Mouse (Mus musculus) midbrain, embryonic 14.5 days (tissue): ENCODE results near the gene Gm21870. TPM values are rescaled to one million over a fixed set of nuclear protein-coding genes. Genes with fewer than 3 reads are reported as not detected.
"Not testable (repeated sequence)": the region's sequence is repeated elsewhere in the genome, so short reads cannot be mapped to it uniquely, and the experiment has no call there.

Experiments used
- ATAC-seq: fragments of 200-750 bp; cut with Nextera tagmentation; 2 replicates; pipeline ENCODE4 v1.8.0; 2017; ENCODE audit warnings: moderate number of reproducible peaks, moderate library complexity; ENCODE audit not compliant: low FRiP score, low TSS enrichment
- DNase-seq: peaks from one replicate; pipeline ENCODE4 v3.0.0-alpha.2; 2015
- H3K27ac ChIP-seq: fragments of 300-500 bp; sonication (generic); replicated peaks from 2 replicates; pipeline ENCODE4 v1.5.1; 2014; ENCODE audit warnings: mild to moderate bottlenecking, low read depth, low read length, moderate library complexity
- H3K27me3 ChIP-seq: fragments of 300-500 bp; sonication (generic); 2 replicates; pipeline ENCODE4 v1.6.1; 2014; ENCODE audit warnings: low read length, control low read depth, mixed read lengths; ENCODE audit not compliant: control insufficient read depth, insufficient read depth
- H3K36me3 ChIP-seq: fragments of 300-500 bp; sonication (generic); 2 replicates; pipeline ENCODE4 v1.6.1; 2014; ENCODE audit warnings: low read length, control low read depth; ENCODE audit not compliant: control insufficient read depth, insufficient read depth
- H3K4me1 ChIP-seq: fragments of 300-500 bp; sonication (generic); 2 replicates; pipeline ENCODE4 v1.6.1; 2014; ENCODE audit warnings: mild to moderate bottlenecking, antibody characterized with exemption, low read length, control low read depth; ENCODE audit not compliant: control insufficient read depth, insufficient read depth
- H3K4me2 ChIP-seq: fragments of 300-500 bp; sonication (generic); 2 replicates; pipeline ENCODE4 v1.6.1; 2014; ENCODE audit warnings: mild to moderate bottlenecking, low read length, moderate library complexity
- H3K4me3 ChIP-seq: fragments of 300-500 bp; sonication (generic); replicated peaks from 2 replicates; pipeline ENCODE4 v1.5.1; 2014; ENCODE audit warnings: low read depth, low read length
- H3K9ac ChIP-seq: fragments of 300-500 bp; sonication (generic); replicated peaks from 2 replicates; pipeline ENCODE4 v1.6.1; 2014; ENCODE audit warnings: mild to moderate bottlenecking, low read length, moderate library complexity
- H3K9me3 ChIP-seq: fragments of 300-500 bp; sonication (generic); 2 replicates; pipeline ENCODE4 v1.6.1; 2016; ENCODE audit warnings: low read length, control low read depth, mixed read lengths; ENCODE audit not compliant: control insufficient read depth
- WGBS: fragments of 180-500 bp; shearing (Covaris S2); extraction: QIAGEN DNeasy Blood & Tissue Kit; methylation state at CpG from one replicate; pipeline ENCODE4 v1.1.7; 2014; 5-methylcytosine and 5-hydroxymethylcytosine counted together
- polyA plus RNA-seq: library from polyadenylated mRNA; unstranded; fragments of >200 nt; fragmentation: Nextera tagmentation; extraction: Ambion mirVana; gene quantifications from 2 replicates; pipeline ENCODE4 v1.2.1, GENCODE M21; 2014

Gm21870 gene
- not detected in 2 replicates for polyA plus RNA-seq

DNA sequence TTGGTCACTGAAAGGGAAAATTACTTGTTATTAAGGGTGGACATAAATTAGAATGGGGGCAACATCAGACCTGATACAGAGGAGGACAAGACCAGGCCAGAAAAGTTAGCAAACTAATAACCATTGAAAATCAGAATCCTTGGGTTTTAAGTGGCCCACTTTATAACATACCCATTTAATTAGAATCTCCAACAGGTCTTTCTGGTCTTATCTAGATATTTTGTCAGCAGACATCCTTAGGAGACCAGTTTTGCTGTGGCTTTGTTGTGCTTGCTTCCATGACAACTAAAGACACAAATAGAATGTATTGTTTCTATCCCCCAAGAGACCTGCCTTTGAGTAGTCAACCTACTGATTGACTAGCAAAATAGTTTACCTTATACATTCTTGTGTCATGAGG, at the start of gene Gm21870:
Gm21870 (minus strand) TSS at position 101 of the 400 bp plus-strand sequence.
- not testable (repeated sequence) for H3K9ac ChIP-seq, H3K9me3 ChIP-seq, DNase-seq

DNA sequence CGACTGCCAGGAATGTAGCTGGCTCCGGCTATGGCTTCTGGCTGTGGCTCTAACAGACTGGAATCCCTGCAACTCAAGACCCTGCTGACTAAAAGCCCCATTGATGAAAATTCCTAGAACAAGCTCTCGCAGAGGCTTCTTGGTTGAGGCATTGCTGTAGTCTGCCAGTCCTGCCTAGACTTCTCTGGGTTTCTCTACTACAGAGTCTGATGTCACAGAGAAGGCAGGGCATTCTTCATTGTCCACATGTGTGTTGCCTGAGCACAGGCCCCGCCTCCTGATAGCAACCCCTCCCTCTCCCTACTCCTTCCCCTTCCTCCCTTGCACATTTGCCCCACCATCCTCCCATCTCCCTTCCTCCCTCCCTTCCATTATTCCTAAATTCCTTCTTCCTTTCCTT, 30.2 kb downstream of the Gm21870 start, which contains the start of gene Btbd35f6:
Btbd35f6 (minus strand) TSS at position 101 of the 400 bp plus-strand sequence.
- not testable (repeated sequence) for H3K4me3 ChIP-seq, H3K27ac ChIP-seq, H3K27me3 ChIP-seq, DNase-seq, H3K9me3 ChIP-seq, H3K4me1 ChIP-seq, H3K36me3 ChIP-seq, H3K9ac ChIP-seq, ATAC-seq, H3K4me2 ChIP-seq
- no CpG with 5 or more reads among the region's 4 CpGs for WGBS

More for the DNA sequence above, at the start of gene Gm21870:
- H3K27ac ChIP-seq, H3K4me2 ChIP-seq, H3K4me1 ChIP-seq, H3K4me3 ChIP-seq, H3K27me3 ChIP-seq, H3K36me3 ChIP-seq, ATAC-seq: not testable (repeated sequence)

Other genes starting within 250 kb of the Gm21870 start
- gene Btbd35f6, start 30.3 kb downstream of the Gm21870 start, polyA plus RNA-seq, result not detected in 2 replicates
- not detected in 2 replicates for gene Btbd35f9, start 174.7 kb upstream of the Gm21870 start, polyA plus RNA-seq